Mouse (Mus musculus): ENCODE data around the gene Ptprs. TPM values are rescaled to one million over a fixed set of nuclear protein-coding genes. Genes with fewer than 3 reads are reported as not detected.

The Ptprs gene
- polyA plus RNA-seq, 1 experiment = 56.8 TPM

GRCm38 (mm10) chr17:56380286-56380685, 96.0 kb downstream of the Ptprs start:
- Histone ChIP-seq H3K79me3 (ENCODE audit: low read depth) (no peaks in the 10 kb centered on the region), H3K27me3 (ENCODE audit: control insufficient read depth, insufficient read depth, insufficient read length) (no peaks in the 10 kb centered on the region), H3K4me3 (ENCODE audit: insufficient read depth, poor library complexity, severe bottlenecking) (no peak overlapping the region), H3ac (ENCODE audit: control insufficient read depth, insufficient read length, low read depth) (no peak overlapping the region), H3K79me2 (ENCODE audit: control insufficient read depth, insufficient read depth) (no peaks in the 10 kb centered on the region), H3K36me3 (ENCODE audit: control insufficient read depth, insufficient read depth) (no peaks in the 10 kb centered on the region)
- TF ChIP-seq USF1 (IDR thresholded peaks at IDR 0.05; ENCODE audit: low read depth) = no peak
- no peak for TF ChIP-seq MAX (IDR thresholded peaks at IDR 0.05)
- no peak for TF ChIP-seq MYOG (IDR thresholded peaks at IDR 0.05; ENCODE audit: control insufficient read depth, extremely low read depth, insufficient read length)
- TF ChIP-seq CTCF (IDR thresholded peaks at IDR 0.05; ENCODE audit: control insufficient read depth, insufficient read depth, insufficient read length) = no peak
- TF ChIP-seq MYOD1 (IDR thresholded peaks at IDR 0.05; ENCODE audit: control insufficient read depth, insufficient read length, low read depth) = no peak
- TF ChIP-seq CEBPB (IDR thresholded peaks at IDR 0.05; ENCODE audit: low read depth) = no peak

GRCm38 (mm10) chr17:56379281-56379834, 96.9 kb downstream of the Ptprs start:
- no peaks in the 10 kb centered on the region for H3K36me3 ChIP-seq (ENCODE audit: control insufficient read depth, insufficient read depth)
- no peak overlapping the region for H3ac ChIP-seq (ENCODE audit: control insufficient read depth, insufficient read length, low read depth)
- H3K79me2 ChIP-seq (ENCODE audit: control insufficient read depth, insufficient read depth) = no peaks in the 10 kb centered on the region
- H3K79me3 ChIP-seq (ENCODE audit: low read depth) = no peaks in the 10 kb centered on the region
- no peaks in the 10 kb centered on the region for H3K27me3 ChIP-seq (ENCODE audit: control insufficient read depth, insufficient read depth, insufficient read length)
- no peak overlapping the region for H3K4me3 ChIP-seq (ENCODE audit: insufficient read depth, poor library complexity, severe bottlenecking)
- TF ChIP-seq MYOD1 (IDR thresholded peaks at IDR 0.05; ENCODE audit: control insufficient read depth, insufficient read length, low read depth) = no peak
- TF ChIP-seq FOSL1 (IDR thresholded peaks at IDR 0.05; ENCODE audit: insufficient read depth, low read length, poor library complexity, severe bottlenecking) = no peak

GRCm38 (mm10) chr17:56374851-56375250, 101.4 kb downstream of the Ptprs start:
- Histone ChIP-seq H3K79me2 (ENCODE audit: control insufficient read depth, insufficient read depth) (no peaks in the 10 kb centered on the region), H3K36me3 (ENCODE audit: control insufficient read depth, insufficient read depth) (no peaks in the 10 kb centered on the region)

GRCm38 (mm10) chr17:56373136-56374034, 102.9 kb downstream of the Ptprs start:
- no peak overlapping the region for H3ac ChIP-seq (ENCODE audit: control insufficient read depth, insufficient read length, low read depth)
- no peaks in the 10 kb centered on the region for H3K27me3 ChIP-seq (ENCODE audit: control insufficient read depth, insufficient read depth, insufficient read length)
- TF ChIP-seq MAX (IDR thresholded peaks at IDR 0.05) = no peak
- no peak for TF ChIP-seq FOSL1 (IDR thresholded peaks at IDR 0.05; ENCODE audit: insufficient read depth, low read length, poor library complexity, severe bottlenecking)
- no peak for TF ChIP-seq CEBPB (IDR thresholded peaks at IDR 0.05; ENCODE audit: low read depth)
- no peak for TF ChIP-seq CTCF (IDR thresholded peaks at IDR 0.05; ENCODE audit: control insufficient read depth, insufficient read depth, insufficient read length)
- no peak for TF ChIP-seq USF1 (IDR thresholded peaks at IDR 0.05; ENCODE audit: low read depth)
- TF ChIP-seq MYOG (IDR thresholded peaks at IDR 0.05; ENCODE audit: control insufficient read depth, extremely low read depth, insufficient read length) = no peak
- no peak for TF ChIP-seq MYOD1 (IDR thresholded peaks at IDR 0.05; ENCODE audit: control insufficient read depth, insufficient read length, low read depth)
- no peaks in the 10 kb centered on the region for H3K36me3 ChIP-seq (ENCODE audit: control insufficient read depth, insufficient read depth)
- H3K79me3 ChIP-seq (ENCODE audit: low read depth) = no peaks in the 10 kb centered on the region
- H3K4me3 ChIP-seq (ENCODE audit: insufficient read depth, poor library complexity, severe bottlenecking) = no peak overlapping the region
- H3K79me2 ChIP-seq (ENCODE audit: control insufficient read depth, insufficient read depth) = no peaks in the 10 kb centered on the region

More at GRCm38 (mm10) chr17:56374851-56375250, 101.4 kb downstream of the Ptprs start:
- TF ChIP-seq CTCF (IDR thresholded peaks at IDR 0.05; ENCODE audit: control insufficient read depth, insufficient read depth, insufficient read length) (no peak), MYOD1 (IDR thresholded peaks at IDR 0.05; ENCODE audit: control insufficient read depth, insufficient read length, low read depth) (no peak), MAX (IDR thresholded peaks at IDR 0.05) (no peak), MYOG (IDR thresholded peaks at IDR 0.05; ENCODE audit: control insufficient read depth, extremely low read depth, insufficient read length) (no peak), FOSL1 (IDR thresholded peaks at IDR 0.05; ENCODE audit: insufficient read depth, low read length, poor library complexity, severe bottlenecking) (no peak), USF1 (IDR thresholded peaks at IDR 0.05; ENCODE audit: low read depth) (no peak), CEBPB (IDR thresholded peaks at IDR 0.05; ENCODE audit: low read depth) (no peak)
- no peak overlapping the region for H3K4me3 ChIP-seq (ENCODE audit: insufficient read depth, poor library complexity, severe bottlenecking)
- H3ac ChIP-seq (ENCODE audit: control insufficient read depth, insufficient read length, low read depth) = no peak overlapping the region
- H3K79me3 ChIP-seq (ENCODE audit: low read depth) = no peaks in the 10 kb centered on the region
- H3K27me3 ChIP-seq (ENCODE audit: control insufficient read depth, insufficient read depth, insufficient read length) = no peaks in the 10 kb centered on the region

- Histone ChIP-seq H3K79me2 (ENCODE audit: control insufficient read depth, insufficient read depth) (no peaks in the 10 kb centered on the region), H3K27me3 (ENCODE audit: control insufficient read depth, insufficient read depth, insufficient read length) (no peaks in the 10 kb centered on the region), H3K36me3 (ENCODE audit: control insufficient read depth, insufficient read depth) (no peaks in the 10 kb centered on the region), H3K79me3 (ENCODE audit: low read depth) (no peaks in the 10 kb centered on the region), H3K4me3 (ENCODE audit: insufficient read depth, poor library complexity, severe bottlenecking) (no peak overlapping the region), H3ac (ENCODE audit: control insufficient read depth, insufficient read length, low read depth) (no peak overlapping the region)
- TF ChIP-seq MAX (IDR thresholded peaks at IDR 0.05) (no peak), USF1 (IDR thresholded peaks at IDR 0.05; ENCODE audit: low read depth) (no peak), CTCF (IDR thresholded peaks at IDR 0.05; ENCODE audit: control insufficient read depth, insufficient read depth, insufficient read length) (no peak), CEBPB (IDR thresholded peaks at IDR 0.05; ENCODE audit: low read depth) (no peak), MYOD1 (IDR thresholded peaks at IDR 0.05; ENCODE audit: control insufficient read depth, insufficient read length, low read depth) (no peak)
These were observed 104.2 kb downstream of the Ptprs start for GRCm38 (mm10) chr17:56372109-56372508.

Measured in C2C12 (cell line).